Mouse (Mus musculus): ENCODE data around the gene Fabp2. TPM values are rescaled to one million over a fixed set of nuclear protein-coding genes. Genes with fewer than 3 reads are reported as not detected.

Gene Fabp2
- polyA plus RNA-seq (2014; fragmentation: Nextera tagmentation; extraction: Ambion mirVana), result not detected in 2 replicates

DNA sequence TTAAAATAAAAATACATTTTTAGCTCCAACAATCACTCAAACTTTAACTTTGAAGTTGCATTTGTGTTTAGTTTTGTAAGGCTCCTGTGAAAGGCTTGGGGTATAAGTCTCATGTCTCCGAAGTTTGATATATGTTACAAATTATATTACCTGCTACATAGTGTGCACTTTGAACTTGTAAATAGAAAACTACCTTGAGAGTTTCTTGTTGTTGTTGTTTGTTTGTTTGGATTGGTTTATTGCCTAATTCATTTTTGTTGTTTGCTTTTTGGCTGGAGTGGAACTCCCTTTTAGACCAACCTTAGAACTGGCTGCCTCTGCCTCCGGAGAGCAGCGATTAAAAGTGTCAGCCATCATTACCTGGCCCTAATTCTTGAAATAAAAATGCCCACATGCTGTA lies at the start of gene Fabp2:
Fabp2 (plus strand) TSS at position 301 of the 400 bp plus-strand sequence.
- H3K9me3 ChIP-seq (ENCODE audit: control insufficient read depth, low read length), result no peaks in the 10 kb centered on the region
- H3K27ac ChIP-seq (replicated peaks; ENCODE audit: low read depth, low read length), result no peak within 1 kb of the TSS
- ATAC-seq (ENCODE audit: low read depth), result no peak
- H3K36me3 ChIP-seq (ENCODE audit: control insufficient read depth, insufficient read depth, low read length), result no peaks in the 10 kb centered on the region
- no peak within 1 kb of the TSS for H3K9ac ChIP-seq (ENCODE audit: low read depth, low read length)
- H3K4me3 ChIP-seq (ENCODE audit: low read depth, low read length), result no peak within 1 kb of the TSS
- 88% methylated on average over 3 of the region's 3 CpGs for WGBS
- H3K4me1 ChIP-seq (ENCODE audit: control insufficient read depth, insufficient read depth, low read length), result no peaks in the 10 kb centered on the region
- no peak for DNase-seq (ENCODE audit: low spot score)
- H3K27me3 ChIP-seq (replicated peaks; ENCODE audit: control insufficient read depth, insufficient read depth, low read length), result no peaks in the 10 kb centered on the region
- H3K4me2 ChIP-seq (ENCODE audit: low read depth, low read length), result no peak within 1 kb of the TSS

DNA sequence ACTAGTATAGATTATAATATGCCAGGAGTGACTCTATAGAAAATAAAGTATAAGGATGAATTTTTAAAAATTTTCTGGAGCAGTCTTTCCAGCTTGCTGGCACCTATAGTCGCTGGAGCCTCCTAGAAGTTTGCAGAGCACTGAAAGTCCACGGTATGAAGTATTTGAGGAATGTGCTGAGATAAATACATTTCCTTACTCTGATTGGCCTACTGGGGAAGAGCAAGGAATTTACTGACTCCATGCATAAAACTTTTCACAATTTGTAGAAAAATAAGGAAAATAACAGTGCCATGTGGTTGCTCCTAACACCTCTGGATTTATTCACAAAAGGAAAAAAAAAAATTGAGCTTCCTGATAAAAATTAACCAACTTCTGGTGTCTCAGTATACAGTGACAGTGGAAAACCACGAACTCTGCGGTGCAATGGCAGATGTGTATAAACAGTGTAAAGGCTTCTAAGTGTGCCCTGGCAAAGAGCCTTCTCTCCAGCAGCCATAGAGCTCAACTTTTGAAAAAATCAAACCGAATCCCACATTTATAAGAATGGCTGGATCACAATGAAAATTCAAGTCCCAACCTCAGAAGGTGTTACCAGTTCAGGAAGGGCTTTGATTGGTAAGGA lies 46.4 kb upstream of the Fabp2 start:
- ATAC-seq (ENCODE audit: low read depth), result no peak
- peaks cover 14% of the 10 kb centered on the region for H3K36me3 ChIP-seq (ENCODE audit: control insufficient read depth, insufficient read depth, low read length)
- H3K4me3 ChIP-seq (ENCODE audit: low read depth, low read length), result no peak overlapping the region
- 0 out of 2 replicates have a peak, but pooled peaks cover 10% of the 10 kb centered on the region for H3K9me3 ChIP-seq (ENCODE audit: control insufficient read depth, low read length)
- H3K9ac ChIP-seq (ENCODE audit: low read depth, low read length), result no peak overlapping the region
- WGBS, result 55% methylated on average over 5 of the region's 5 CpGs
- no peaks in the 10 kb centered on the region for H3K4me1 ChIP-seq (ENCODE audit: control insufficient read depth, insufficient read depth, low read length)
- H3K4me2 ChIP-seq (ENCODE audit: low read depth, low read length), result no peak overlapping the region
- H3K27me3 ChIP-seq (replicated peaks; ENCODE audit: control insufficient read depth, insufficient read depth, low read length), result no peaks in the 10 kb centered on the region
- peak; percentile 36 for DNase-seq (ENCODE audit: low spot score)
- peak overlapping the region; percentile 6; the same call in 1 of the 2 replicates for H3K27ac ChIP-seq (replicated peaks; ENCODE audit: low read depth, low read length)

- Histone ChIP-seq H3K36me3 (ENCODE audit: control insufficient read depth, insufficient read depth, low read length) (peaks cover 7% of the 10 kb centered on the region; the same call in 1 of the 2 replicates), H3K4me1 (ENCODE audit: control insufficient read depth, insufficient read depth, low read length) (0 out of 2 replicates have a peak, but pooled peaks cover 5% of the 10 kb centered on the region), H3K4me2 (ENCODE audit: low read depth, low read length) (no peak overlapping the region), H3K9ac (ENCODE audit: low read depth, low read length) (no peak overlapping the region), H3K27me3 (replicated peaks; ENCODE audit: control insufficient read depth, insufficient read depth, low read length) (no peaks in the 10 kb centered on the region), H3K4me3 (ENCODE audit: low read depth, low read length) (no peak overlapping the region), H3K27ac (replicated peaks; ENCODE audit: low read depth, low read length) (no peak overlapping the region), H3K9me3 (ENCODE audit: control insufficient read depth, low read length) (no peaks in the 10 kb centered on the region)
- no peak for DNase-seq (ENCODE audit: low spot score)
- no peak for ATAC-seq (ENCODE audit: low read depth)
- WGBS, result 51% methylated on average over 11 of the region's 11 CpGs
These were observed 39.7 kb upstream of the Fabp2 start for GRCm38 (mm10) chr3:122855149-122855548.

DNA sequence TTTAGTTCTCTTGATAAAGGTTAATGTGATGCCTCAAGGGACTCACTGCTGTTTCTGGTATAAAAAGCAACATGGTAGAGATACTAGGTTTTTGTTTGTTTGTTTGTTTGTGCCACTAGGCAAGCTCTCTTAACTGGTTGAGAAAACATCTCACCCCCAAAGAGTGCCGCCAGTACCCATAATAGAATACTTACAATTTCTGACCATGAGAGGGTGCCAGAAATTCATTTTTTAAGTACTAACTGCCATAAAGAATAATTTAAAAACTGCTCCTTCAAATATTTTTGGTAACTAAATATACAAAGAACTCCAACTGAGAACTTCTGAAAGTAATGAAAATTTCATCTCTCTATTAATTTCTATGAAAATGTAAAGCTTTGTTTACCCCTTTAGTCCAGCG lies 35.0 kb upstream of the Fabp2 start:
- H3K4me1 ChIP-seq (ENCODE audit: control insufficient read depth, insufficient read depth, low read length), result 0 out of 2 replicates have a peak, but pooled peaks cover 5% of the 10 kb centered on the region
- no peak for ATAC-seq (ENCODE audit: low read depth)
- no peak overlapping the region for H3K27ac ChIP-seq (replicated peaks; ENCODE audit: low read depth, low read length)
- no peaks in the 10 kb centered on the region for H3K9me3 ChIP-seq (ENCODE audit: control insufficient read depth, low read length)
- H3K9ac ChIP-seq (ENCODE audit: low read depth, low read length), result no peak overlapping the region
- H3K27me3 ChIP-seq (replicated peaks; ENCODE audit: control insufficient read depth, insufficient read depth, low read length), result no peaks in the 10 kb centered on the region
- H3K36me3 ChIP-seq (ENCODE audit: control insufficient read depth, insufficient read depth, low read length), result peaks cover 7% of the 10 kb centered on the region; the same call in 1 of the 2 replicates
- no peak overlapping the region for H3K4me3 ChIP-seq (ENCODE audit: low read depth, low read length)
- peak; percentile 24 for DNase-seq (ENCODE audit: low spot score)
- H3K4me2 ChIP-seq (ENCODE audit: low read depth, low read length), result no peak overlapping the region
- 65% methylated on average over 2 of the region's 2 CpGs for WGBS

GRCm38 (mm10) chr3:122860573-122861498 lies 34.0 kb upstream of the Fabp2 start:
- Histone ChIP-seq H3K4me3 (ENCODE audit: low read depth, low read length) (no peak overlapping the region), H3K36me3 (ENCODE audit: control insufficient read depth, insufficient read depth, low read length) (peaks cover 1% of the 10 kb centered on the region; the same call in 1 of the 2 replicates), H3K9ac (ENCODE audit: low read depth, low read length) (no peak overlapping the region), H3K27me3 (replicated peaks; ENCODE audit: control insufficient read depth, insufficient read depth, low read length) (no peaks in the 10 kb centered on the region), H3K4me1 (ENCODE audit: control insufficient read depth, insufficient read depth, low read length) (0 out of 2 replicates have a peak, but pooled peaks cover 5% of the 10 kb centered on the region), H3K4me2 (ENCODE audit: low read depth, low read length) (no peak overlapping the region), H3K27ac (replicated peaks; ENCODE audit: low read depth, low read length) (no peak overlapping the region), H3K9me3 (ENCODE audit: control insufficient read depth, low read length) (no peaks in the 10 kb centered on the region)
- WGBS, result 84% methylated on average over 12 of the region's 12 CpGs
- DNase-seq (ENCODE audit: low spot score), result no peak
- no peak for ATAC-seq (ENCODE audit: low read depth)

DNA sequence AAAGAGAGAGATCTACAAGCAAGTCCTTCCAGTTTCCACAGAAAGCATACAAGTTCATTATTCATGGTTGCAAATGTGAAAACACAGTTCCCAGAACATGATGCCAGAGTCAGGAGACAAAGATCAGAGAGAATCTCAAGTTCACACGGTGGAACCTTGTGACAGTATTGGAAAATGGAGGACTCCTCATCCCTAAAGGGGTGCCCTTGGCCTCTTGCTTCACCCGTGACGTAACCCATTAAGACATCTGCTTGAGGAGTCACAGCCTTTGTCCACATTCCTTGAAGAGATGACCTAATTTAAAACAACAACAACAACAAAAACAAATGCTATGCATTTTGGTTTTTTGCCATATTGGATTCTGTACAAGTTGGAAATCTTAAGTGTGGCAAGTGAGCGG lies 29.8 kb upstream of the Fabp2 start:
- no peaks in the 10 kb centered on the region for H3K36me3 ChIP-seq (ENCODE audit: control insufficient read depth, insufficient read depth, low read length)
- H3K4me1 ChIP-seq (ENCODE audit: control insufficient read depth, insufficient read depth, low read length), result no peaks in the 10 kb centered on the region
- H3K4me3 ChIP-seq (ENCODE audit: low read depth, low read length), result no peak overlapping the region
- H3K4me2 ChIP-seq (ENCODE audit: low read depth, low read length), result no peak overlapping the region
- H3K27me3 ChIP-seq (replicated peaks; ENCODE audit: control insufficient read depth, insufficient read depth, low read length), result no peaks in the 10 kb centered on the region
- no peak overlapping the region for H3K27ac ChIP-seq (replicated peaks; ENCODE audit: low read depth, low read length)
- no peaks in the 10 kb centered on the region for H3K9me3 ChIP-seq (ENCODE audit: control insufficient read depth, low read length)
- WGBS, result 76% methylated on average over 4 of the region's 4 CpGs
- DNase-seq (ENCODE audit: low spot score) (no peak), ATAC-seq (ENCODE audit: low read depth) (no peak)
- H3K9ac ChIP-seq (ENCODE audit: low read depth, low read length), result no peak overlapping the region

DNA sequence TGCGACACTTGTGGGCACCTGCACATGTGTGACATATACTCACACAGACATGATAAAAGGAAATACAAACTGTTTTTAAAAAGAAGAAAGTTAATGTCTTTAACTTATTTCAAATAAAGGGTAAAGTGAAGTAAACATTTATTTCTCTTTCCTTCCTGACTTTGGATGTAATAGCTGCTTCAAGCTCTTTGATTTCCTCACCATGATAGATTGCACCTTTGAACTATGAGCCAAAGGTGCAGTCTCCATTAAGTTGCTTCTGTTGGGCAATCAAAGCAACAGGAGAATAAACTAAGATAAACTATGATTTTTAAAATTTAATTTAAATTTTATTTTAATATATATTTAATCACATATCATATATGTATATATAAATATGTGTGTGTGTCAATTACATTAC lies 26.6 kb upstream of the Fabp2 start:
- Histone ChIP-seq H3K27ac (replicated peaks; ENCODE audit: low read depth, low read length) (no peak overlapping the region), H3K9me3 (ENCODE audit: control insufficient read depth, low read length) (no peaks in the 10 kb centered on the region), H3K4me3 (ENCODE audit: low read depth, low read length) (no peak overlapping the region), H3K27me3 (replicated peaks; ENCODE audit: control insufficient read depth, insufficient read depth, low read length) (no peaks in the 10 kb centered on the region), H3K4me1 (ENCODE audit: control insufficient read depth, insufficient read depth, low read length) (no peaks in the 10 kb centered on the region), H3K4me2 (ENCODE audit: low read depth, low read length) (no peak overlapping the region), H3K36me3 (ENCODE audit: control insufficient read depth, insufficient read depth, low read length) (no peaks in the 10 kb centered on the region), H3K9ac (ENCODE audit: low read depth, low read length) (no peak overlapping the region)
- no peak for DNase-seq (ENCODE audit: low spot score)
- no peak for ATAC-seq (ENCODE audit: low read depth)
- WGBS, result 96% methylated on average over 1 of the region's 1 CpGs

DNA sequence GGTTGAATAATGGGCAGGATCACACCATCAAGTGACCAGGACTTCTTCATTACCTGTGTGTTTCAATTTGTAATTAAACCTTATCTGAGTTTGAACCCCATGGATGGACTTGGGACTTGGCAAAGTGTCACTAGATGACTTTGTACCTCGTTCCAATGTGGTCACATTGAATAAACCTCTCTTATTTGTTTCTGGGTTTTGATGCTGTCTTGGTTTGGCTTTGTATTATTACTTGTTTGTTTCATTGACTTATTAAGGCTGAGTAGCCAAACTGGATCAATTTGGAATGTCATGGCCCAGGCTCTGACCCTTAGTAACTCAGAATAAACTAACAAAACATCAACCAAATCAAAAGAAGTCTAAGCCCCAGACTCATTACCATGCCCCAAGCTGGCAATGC lies 23.3 kb upstream of the Fabp2 start:
- Histone ChIP-seq H3K4me2 (ENCODE audit: low read depth, low read length) (no peak overlapping the region), H3K9me3 (ENCODE audit: control insufficient read depth, low read length) (no peaks in the 10 kb centered on the region), H3K4me1 (ENCODE audit: control insufficient read depth, insufficient read depth, low read length) (no peaks in the 10 kb centered on the region), H3K27me3 (replicated peaks; ENCODE audit: control insufficient read depth, insufficient read depth, low read length) (no peaks in the 10 kb centered on the region), H3K27ac (replicated peaks; ENCODE audit: low read depth, low read length) (no peak overlapping the region), H3K4me3 (ENCODE audit: low read depth, low read length) (no peak overlapping the region), H3K36me3 (ENCODE audit: control insufficient read depth, insufficient read depth, low read length) (no peaks in the 10 kb centered on the region), H3K9ac (ENCODE audit: low read depth, low read length) (no peak overlapping the region)
- no peak for ATAC-seq (ENCODE audit: low read depth)
- no peak for DNase-seq (ENCODE audit: low spot score)
- WGBS, result 81% methylated on average over 1 of the region's 1 CpGs
